Mouse (Mus musculus) layer of hippocampus, adult 2 months (tissue): ENCODE results near the gene Sptb. TPM values are rescaled to one million over a fixed set of nuclear protein-coding genes. Genes with fewer than 3 reads are reported as not detected.

Experiments
- DNase-seq, 2 experiments: peaks; one replicate each; pipeline ENCODE4 v3.0.0; 2022; ENCODE audit warnings: low spot score in 2 of 2
- H3K27ac ChIP-seq: fragments of 200-600 bp; 2 replicates; pipeline ENCODE4 v1.8.1; 2022
- H3K4me3 ChIP-seq: fragments of 200-600 bp; 2 replicates; pipeline ENCODE4 v1.8.1; 2022; ENCODE audit warnings: mild to moderate bottlenecking
- CTCF ChIP-seq: fragments of 200-600 bp; conservative IDR thresholded peaks from 2 replicates; pipeline ENCODE4 v1.8.1; 2022; ENCODE audit warnings: antibody characterized with exemption, mild to moderate bottlenecking, moderate library complexity
- microRNA-seq, 2 experiments: library from miRNA; unstranded; fragments of <30 nt; microRNA quantifications; one replicate each; pipeline ENCODE4 v1.2.0; 2021
- total RNA-seq, 2 experiments: library from RNA; stranded (reverse); gene quantifications; 2 replicates each; pipeline ENCODE4 v1.2.3; 2021

Sptb gene
- total RNA-seq, 2 experiments from 2014 or later = 134 TPM

DNA sequence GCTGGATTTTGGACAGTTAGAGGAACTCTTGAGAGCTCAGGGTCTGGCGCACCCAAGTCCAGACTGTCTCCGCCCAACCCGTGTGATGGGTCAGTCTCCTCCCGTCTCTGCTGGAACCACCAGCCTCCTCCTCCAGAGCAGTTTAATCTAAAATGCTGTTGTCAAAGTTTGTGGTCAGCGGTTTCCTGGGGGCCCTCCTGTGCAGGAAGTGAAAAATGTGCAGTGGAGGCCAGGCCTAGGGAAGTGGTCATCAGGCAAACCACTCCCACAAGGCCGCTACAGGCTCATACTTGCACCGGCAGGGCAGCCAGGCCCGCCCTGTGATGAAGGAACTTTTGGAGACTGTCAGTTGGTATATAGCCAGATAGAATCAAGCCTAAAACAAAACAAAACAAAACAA lies 172.9 kb downstream of the Sptb start:
- no peak for DNase-seq
- Histone ChIP-seq H3K4me3 (no peak overlapping the region), H3K27ac (peak overlapping the region; percentile 32; the same call in 1 of the 2 replicates)
- TF ChIP-seq CTCF = no peak

DNA sequence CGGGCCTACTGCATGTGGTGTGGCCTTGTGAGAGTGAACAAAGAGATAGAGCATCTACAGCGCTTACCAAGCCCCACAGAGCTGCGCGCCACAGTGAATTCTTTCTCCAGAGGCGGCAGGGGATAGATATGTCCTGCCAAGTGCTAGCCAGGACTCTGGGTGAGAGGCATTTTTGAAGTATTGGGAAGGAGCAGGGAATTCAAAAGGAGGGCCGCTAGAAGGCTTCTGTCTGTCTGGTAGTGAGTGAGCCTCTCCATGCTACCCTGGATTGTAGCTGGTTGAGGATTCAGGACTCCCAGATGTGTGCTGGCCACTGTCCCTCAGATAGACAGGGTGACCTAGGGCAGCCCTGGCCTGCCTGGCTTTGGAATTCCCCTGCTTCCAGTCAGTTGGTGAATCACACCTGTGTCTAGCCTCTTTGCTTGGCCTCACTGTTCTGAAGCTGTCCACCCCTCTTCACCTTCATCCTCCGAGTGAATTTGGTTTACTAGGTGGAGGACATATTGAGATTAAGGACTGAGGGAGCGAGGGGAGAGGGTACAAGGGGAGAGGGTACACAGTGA lies 173.7 kb downstream of the Sptb start:
- DNase-seq = no peak
- H3K4me3 ChIP-seq = no peak overlapping the region
- H3K27ac ChIP-seq = peak overlapping the region; percentile 87; the same call in 1 of the 2 replicates
- TF ChIP-seq CTCF = no peak

DNA sequence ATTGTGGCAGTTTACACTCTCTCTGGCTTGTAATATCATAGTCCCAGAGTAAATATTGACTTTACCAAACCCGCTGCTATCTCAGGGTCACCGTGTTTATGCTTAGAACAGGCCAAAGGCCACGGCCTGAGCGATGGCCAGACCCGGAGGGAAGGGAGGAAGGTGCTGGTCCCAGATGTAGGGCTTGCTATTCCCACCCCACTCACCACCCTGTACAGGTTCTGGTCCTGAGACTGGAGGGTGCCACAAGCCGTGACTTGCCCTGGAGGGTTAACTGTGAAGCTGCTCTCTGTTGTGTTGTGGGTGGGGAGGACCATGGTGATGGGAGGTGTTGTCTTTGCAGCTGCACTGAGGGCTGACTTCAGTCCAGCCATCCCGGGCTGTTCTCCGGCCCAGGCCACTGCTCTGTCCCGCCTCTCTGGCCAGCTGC lies 174.9 kb downstream of the Sptb start:
- Histone ChIP-seq H3K27ac (peak overlapping the region; percentile 87), H3K4me3 (peak overlapping the region; percentile 2; the same call in 1 of the 2 replicates)
- no peak for DNase-seq
- no peak for TF ChIP-seq CTCF

DNA sequence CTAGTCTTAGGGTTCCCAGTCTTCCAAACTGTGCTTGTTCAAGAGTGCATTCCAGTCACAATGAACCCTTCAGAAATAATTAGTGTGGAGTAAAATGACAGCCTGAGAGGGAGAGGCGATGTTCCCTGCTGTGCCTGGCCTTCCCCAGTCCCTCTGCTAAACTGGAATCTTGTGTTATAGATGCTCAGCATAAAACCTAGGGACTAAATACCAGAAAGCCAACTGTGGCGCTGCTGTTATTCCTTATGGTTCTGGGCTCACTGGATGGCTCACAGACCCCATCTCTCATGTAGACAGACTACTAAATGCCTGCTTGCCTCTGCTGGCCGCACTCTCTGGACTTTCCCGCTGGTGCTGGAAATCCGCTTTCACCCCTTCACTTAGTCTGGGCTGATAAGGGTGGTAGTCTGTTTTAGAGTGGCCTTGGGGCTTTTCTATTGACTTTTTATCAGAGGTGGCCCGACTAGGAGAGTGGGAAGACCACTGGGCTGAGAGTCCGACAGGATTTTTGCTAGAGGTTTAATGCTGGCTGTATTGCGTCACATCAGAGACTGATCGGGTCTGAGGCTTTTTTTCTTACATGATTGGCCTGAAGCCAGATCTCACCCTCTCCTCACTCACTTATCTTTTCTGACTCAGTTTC lies 175.6 kb downstream of the Sptb start:
- Histone ChIP-seq H3K4me3 (peak overlapping the region; percentile 73), H3K27ac (peak overlapping the region; percentile 87)
- no peak for DNase-seq

DNA sequence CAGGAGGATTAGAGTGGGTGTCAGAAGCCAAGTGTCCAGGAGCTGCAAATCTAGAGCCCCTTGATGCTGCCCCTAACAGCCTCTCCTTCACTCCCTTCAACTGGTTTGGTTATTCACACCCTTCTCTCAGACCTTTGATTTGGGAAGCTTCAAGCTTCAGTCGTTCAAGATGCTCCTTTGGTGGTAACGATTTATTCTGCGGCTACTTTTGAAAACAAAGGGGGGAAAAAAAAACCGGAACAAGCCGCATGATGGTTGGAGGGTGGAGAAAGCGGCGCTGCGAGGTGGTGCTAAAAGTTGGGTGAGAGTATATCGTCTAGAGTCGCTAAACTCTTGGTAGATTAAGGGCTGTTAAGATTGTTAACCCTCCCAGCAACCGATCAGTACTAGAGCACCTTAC lies 176.1 kb downstream of the Sptb start:
- peak overlapping the region; percentile 87 for H3K27ac ChIP-seq
- DNase-seq = no peak
- no peak for TF ChIP-seq CTCF

More for the DNA sequence above, 175.6 kb downstream of the Sptb start:
- TF ChIP-seq CTCF = no peak

DNA sequence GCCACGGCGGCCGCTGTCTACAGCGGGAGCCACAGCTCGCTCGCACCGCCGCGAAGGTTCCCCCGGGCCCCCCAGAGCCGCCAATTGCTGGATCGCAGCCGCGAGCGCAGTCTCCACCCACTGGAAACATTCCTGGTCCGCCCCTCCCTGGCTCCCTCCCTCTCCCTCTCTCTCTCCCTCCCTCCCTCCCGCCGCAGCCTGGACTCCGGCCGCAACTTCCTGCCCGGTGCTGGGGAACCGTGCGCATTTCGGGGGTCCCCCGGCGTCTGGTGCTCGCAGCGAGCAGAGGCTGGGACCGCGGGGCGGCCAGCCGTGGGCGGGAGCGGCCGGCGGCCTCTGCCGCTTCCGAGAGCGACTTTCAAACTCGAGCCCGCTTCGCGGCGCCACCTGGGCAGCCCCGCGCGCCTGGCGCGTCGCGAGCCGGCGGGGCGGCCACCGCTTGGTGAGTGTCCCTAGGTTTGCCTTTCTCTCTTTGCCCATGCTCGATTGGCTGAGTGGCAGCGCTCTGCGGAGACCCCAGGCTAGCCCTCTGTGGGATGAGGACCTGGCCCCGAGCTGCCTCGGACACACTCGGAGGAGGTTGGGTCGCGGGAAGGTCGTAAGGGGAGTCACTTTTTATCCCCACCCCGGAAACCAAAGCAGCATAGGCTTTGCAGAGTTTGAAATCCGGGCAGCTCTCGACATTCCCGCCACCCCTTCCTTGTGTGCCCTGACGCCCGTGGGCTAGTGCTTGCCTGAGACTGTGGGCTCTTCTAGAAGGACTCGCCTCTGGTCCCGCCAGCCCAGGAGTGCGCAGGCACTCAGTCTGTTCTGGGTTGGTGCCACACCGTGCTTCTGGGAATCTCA lies 176.7 kb downstream of the Sptb start:
- H3K27ac ChIP-seq = peak overlapping the region; percentile 87
- peak; percentile 50 to 55 for DNase-seq

More for the DNA sequence above, 176.1 kb downstream of the Sptb start:
- H3K4me3 ChIP-seq = peak overlapping the region; percentile 73

DNA sequence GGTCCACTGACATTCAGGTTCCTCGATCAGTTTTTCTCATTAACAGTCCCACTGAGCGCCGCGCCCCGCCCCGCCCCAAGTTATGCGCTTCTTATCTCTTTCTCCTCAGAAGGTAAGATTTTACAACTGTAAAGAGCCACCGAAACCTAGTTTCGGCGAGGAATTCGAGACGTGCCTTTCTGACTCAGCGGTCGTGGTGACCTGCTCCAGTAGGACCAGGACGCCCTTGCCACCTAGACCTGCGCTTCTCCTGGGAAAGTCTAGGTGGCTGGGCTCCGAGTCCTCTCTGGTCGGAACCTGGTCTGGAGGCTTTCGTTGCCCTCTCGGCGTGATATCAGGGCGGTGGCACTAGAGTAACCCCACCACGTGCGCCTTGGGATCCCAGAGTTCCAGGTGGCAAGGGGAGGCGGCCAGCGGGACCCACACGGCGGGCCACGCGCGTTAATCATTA lies 177.4 kb downstream of the Sptb start:
- TF ChIP-seq CTCF = no peak
- peak overlapping the region; percentile 73 for H3K4me3 ChIP-seq
- no peak for DNase-seq
- peak overlapping the region; percentile 87 for H3K27ac ChIP-seq

More for the DNA sequence above, 176.7 kb downstream of the Sptb start:
- no peak for TF ChIP-seq CTCF
- H3K4me3 ChIP-seq = peak overlapping the region; percentile 73

DNA sequence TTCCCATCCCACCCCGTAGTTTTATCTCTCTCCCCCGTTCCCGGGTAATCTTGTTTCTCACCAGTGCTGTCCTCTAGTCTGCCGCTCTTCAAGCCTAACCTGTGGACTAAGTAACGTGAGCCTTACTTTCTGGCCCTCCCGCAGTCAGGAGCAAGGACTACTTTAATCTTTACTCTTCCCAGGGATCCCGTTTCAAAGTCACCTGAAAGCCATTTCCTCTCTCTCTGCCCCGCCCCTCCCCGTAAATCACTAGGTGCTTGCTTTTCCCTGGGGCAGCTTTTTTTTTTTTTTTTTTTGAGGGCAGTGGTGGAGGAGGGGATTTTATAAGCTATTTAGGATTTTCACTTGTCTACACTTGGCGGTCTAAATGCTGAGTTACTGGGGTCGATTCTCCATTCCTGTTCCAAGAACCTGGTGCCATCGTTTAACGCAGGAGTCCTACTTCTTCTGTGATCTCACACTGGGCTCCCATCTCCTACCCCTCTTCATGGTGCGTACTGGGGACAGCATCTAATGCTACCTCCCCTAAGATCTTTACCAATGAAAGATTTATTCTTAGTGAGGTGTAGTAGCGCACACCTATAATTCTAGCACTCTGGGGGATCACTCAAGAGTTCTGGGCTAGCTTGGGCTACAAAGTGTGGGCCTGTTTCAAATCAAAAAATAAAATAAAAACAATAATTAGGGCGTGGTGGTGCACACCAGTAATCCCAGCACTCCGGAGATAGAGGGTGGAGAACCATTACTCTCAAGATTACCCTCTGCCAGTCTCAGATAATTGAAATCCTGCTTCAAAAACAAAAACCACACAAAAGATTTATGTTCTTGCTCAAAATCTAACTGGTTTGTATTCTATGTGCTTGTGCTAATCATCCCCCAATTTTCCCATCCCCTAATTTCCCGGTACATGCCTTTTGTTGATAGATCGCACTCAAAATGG lies 178.1 kb downstream of the Sptb start:
- no peak for DNase-seq
- Histone ChIP-seq H3K27ac (no peak overlapping the region), H3K4me3 (peak overlapping the region; percentile 73)
- no peak for TF ChIP-seq CTCF

DNA sequence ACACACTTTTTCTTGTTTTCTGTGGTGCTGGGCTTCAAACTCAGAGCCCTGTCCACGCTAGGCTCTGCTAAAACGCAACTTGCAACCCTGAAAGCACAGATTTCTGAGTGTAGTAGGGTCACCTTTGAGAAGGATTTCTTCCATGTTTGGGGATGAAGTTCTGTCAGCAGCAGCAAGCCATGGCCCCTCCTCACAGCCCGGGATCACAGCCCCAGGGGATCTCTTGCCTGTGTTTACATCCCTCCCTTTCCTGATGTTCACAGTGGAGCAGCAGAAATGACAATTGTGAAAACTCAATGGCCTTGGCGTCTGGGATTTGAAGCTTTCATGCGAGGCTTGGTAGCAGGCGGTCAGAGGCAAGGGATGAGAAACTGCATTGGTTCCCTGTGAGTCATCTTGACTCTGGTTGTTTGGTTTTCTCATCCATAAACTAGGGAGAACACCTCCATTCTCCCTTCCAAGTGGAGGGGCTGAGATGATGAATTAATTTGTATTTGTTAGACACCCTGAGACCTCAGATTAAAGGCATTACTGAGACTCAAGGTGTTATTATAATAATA lies 179.7 kb downstream of the Sptb start, which contains the start of gene Plekhg3:
Gene Plekhg3, plus strand, starts transcription at position 312 of the 560 bp plus-strand sequence.
- Histone ChIP-seq H3K27ac (no peak within 1 kb of the TSS), H3K4me3 (no peak within 1 kb of the TSS)
- DNase-seq = no peak
- TF ChIP-seq CTCF = no peak

Small RNAs within 50 kb of the gene (microRNA-seq; reads per million reads assigned to microRNA genes)
- gene Mir5135 = 0 reads per million in 2 experiments

Other genes starting within 250 kb of the Sptb start
- gene Plekhg3, start 179.7 kb downstream of the Sptb start, total RNA-seq = 10 to 100 TPM; 22.9 to 24.4 TPM
- gene Churc1, start 55.0 kb upstream of the Sptb start, total RNA-seq = 10 to 100 TPM; 36.5 to 37.3 TPM
- gene Fntb, start 55.0 kb upstream of the Sptb start, total RNA-seq = 10 to 100 TPM; 24.8 to 26.2 TPM
- under 1 TPM in 1 of 2 experiments, not detected in 1; 0.88 TPM for gene Gpx2, start 85.0 kb upstream of the Sptb start, total RNA-seq
- gene Rab15, start 112.4 kb upstream of the Sptb start, total RNA-seq = 100 to 1,000 TPM; 189 to 195 TPM